Mouse (Mus musculus): ENCODE results near the gene Foxp1. TPM values are rescaled to one million over a fixed set of nuclear protein-coding genes. Genes with fewer than 3 reads are reported as not detected.
A peak's percentile ranks its signal among the peaks of the same experiment; 100 is the strongest.

Gene Foxp1
- polyA plus RNA-seq, 1 experiment, result 17.7 TPM

GRCm38 (mm10) chr6:99027542-99028160 lies 494.9 kb downstream of the Foxp1 start:
- H3ac ChIP-seq (ENCODE audit: control insufficient read depth, insufficient read length), result peak overlapping the region; percentile 99
- peak overlapping the region; percentile 63 for H3K4me3 ChIP-seq
- H3K36me3 ChIP-seq (ENCODE audit: control insufficient read depth, insufficient read depth), result no peaks in the 10 kb centered on the region
- TF ChIP-seq POLR2AphosphoS2 (IDR thresholded peaks at IDR 0.05; ENCODE audit: insufficient read length, low read depth) (no peak), SRF (IDR thresholded peaks at IDR 0.05; ENCODE audit: control insufficient read depth, insufficient read length, low read depth) (no peak)
- H3K27me3 ChIP-seq (ENCODE audit: control insufficient read depth, insufficient read depth, insufficient read length), result no peaks in the 10 kb centered on the region
- H3K79me2 ChIP-seq (ENCODE audit: control insufficient read depth, insufficient read depth), result peaks cover 46% of the 10 kb centered on the region
- H3K4me2 ChIP-seq (ENCODE audit: low read depth), result peak overlapping the region; percentile 89

DNA sequence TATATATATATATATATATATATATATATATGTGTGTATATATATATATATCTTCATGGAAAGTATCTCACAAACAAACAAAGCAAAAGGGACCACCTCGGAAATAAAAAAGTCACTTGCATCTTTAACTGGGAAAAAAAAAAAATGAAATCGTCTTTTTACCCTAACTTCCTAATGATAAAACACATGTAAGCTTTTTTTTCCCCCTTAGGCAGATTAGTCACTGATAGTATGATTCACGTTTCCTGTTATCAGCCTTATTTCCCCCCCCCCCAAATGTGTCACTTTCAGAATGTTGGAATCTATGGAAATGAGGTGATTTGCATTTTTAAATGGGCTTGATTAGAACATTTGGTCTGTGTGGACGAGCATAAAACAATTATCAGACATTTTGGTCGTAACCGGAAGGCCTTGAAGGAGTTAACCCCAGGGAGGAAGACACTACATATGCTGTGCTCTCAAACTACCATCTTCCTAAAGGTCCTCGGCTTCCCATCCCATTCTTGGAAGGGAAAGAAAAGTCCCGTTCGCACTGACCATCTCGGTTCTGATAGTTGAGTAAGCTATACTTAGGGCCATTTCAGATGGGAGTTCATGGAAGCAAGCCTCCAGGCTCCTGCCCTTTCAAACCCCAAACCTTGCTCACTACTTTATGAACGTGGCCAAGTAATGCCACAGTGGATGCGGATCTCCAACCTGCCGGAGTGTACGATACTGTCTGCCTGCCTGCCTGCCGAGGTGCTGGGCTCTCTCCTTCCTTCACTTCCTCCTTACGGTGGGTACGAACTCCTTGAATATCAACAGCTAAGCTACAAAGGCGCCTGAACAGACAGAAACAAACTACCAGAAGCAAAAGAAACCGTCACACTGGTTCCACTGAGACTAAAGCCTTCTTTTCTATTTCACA lies 495.6 kb downstream of the Foxp1 start:
- Histone ChIP-seq H3K4me3 (peak overlapping the region; percentile 63), H3K79me2 (ENCODE audit: control insufficient read depth, insufficient read depth) (peaks cover 53% of the 10 kb centered on the region), H3K4me2 (ENCODE audit: low read depth) (peak overlapping the region; percentile 89), H3K27me3 (ENCODE audit: control insufficient read depth, insufficient read depth, insufficient read length) (no peaks in the 10 kb centered on the region), H3ac (ENCODE audit: control insufficient read depth, insufficient read length) (peak overlapping the region; percentile 99), H3K36me3 (ENCODE audit: control insufficient read depth, insufficient read depth) (no peaks in the 10 kb centered on the region)
- no peak for TF ChIP-seq TCF12 (IDR thresholded peaks at IDR 0.05; ENCODE audit: insufficient read depth, poor library complexity, severe bottlenecking)
- no peak for TF ChIP-seq MYOG (IDR thresholded peaks at IDR 0.05; ENCODE audit: control insufficient read depth in 1 of 3, insufficient read depth in 1 of 3, insufficient read length in 2 of 3, low read depth in 2 of 3)
- no peak for TF ChIP-seq MYOD1 (IDR thresholded peaks at IDR 0.05; ENCODE audit: control insufficient read depth in 1 of 3, insufficient read length in 2 of 3, low read depth in 2 of 3)
- no peak for TF ChIP-seq CEBPB (IDR thresholded peaks at IDR 0.05; ENCODE audit: insufficient read depth, poor library complexity, severe bottlenecking)
- TF ChIP-seq TCF3 (IDR thresholded peaks at IDR 0.05; ENCODE audit: insufficient read length, low read depth), result no peak
- peak; percentile 12 for TF ChIP-seq POLR2AphosphoS2 (IDR thresholded peaks at IDR 0.05; ENCODE audit: insufficient read length, low read depth)
- no peak for TF ChIP-seq MAX (IDR thresholded peaks at IDR 0.05; ENCODE audit: low read depth)

GRCm38 (mm10) chr6:99026040-99026439 lies 496.5 kb downstream of the Foxp1 start:
- Histone ChIP-seq H3K79me2 (ENCODE audit: control insufficient read depth, insufficient read depth) (peaks cover 62% of the 10 kb centered on the region), H3K4me2 (ENCODE audit: low read depth) (peak overlapping the region; percentile 88), H3K27me3 (ENCODE audit: control insufficient read depth, insufficient read depth, insufficient read length) (no peaks in the 10 kb centered on the region), H3K36me3 (ENCODE audit: control insufficient read depth, insufficient read depth) (no peaks in the 10 kb centered on the region), H3ac (ENCODE audit: control insufficient read depth, insufficient read length) (no peak overlapping the region), H3K4me3 (peak overlapping the region; percentile 63)
- no peak for TF ChIP-seq SRF (IDR thresholded peaks at IDR 0.05; ENCODE audit: control insufficient read depth, insufficient read length, low read depth)
- TF ChIP-seq TCF3 (IDR thresholded peaks at IDR 0.05; ENCODE audit: insufficient read length, low read depth), result no peak
- no peak for TF ChIP-seq USF1 (IDR thresholded peaks at IDR 0.05; ENCODE audit: low read depth)
- no peak for TF ChIP-seq POLR2A (IDR thresholded peaks at IDR 0.05; ENCODE audit: insufficient read length, low read depth)
- no peak for TF ChIP-seq MYOD1 (IDR thresholded peaks at IDR 0.05; ENCODE audit: control insufficient read depth in 1 of 3, insufficient read length in 2 of 3, low read depth in 2 of 3)
- TF ChIP-seq POLR2AphosphoS2 (IDR thresholded peaks at IDR 0.05; ENCODE audit: insufficient read length, low read depth), result no peak
- no peak for TF ChIP-seq MAX (IDR thresholded peaks at IDR 0.05; ENCODE audit: low read depth)
- TF ChIP-seq CEBPB (IDR thresholded peaks at IDR 0.05; ENCODE audit: insufficient read depth, poor library complexity, severe bottlenecking), result no peak
- TF ChIP-seq MYOG (IDR thresholded peaks at IDR 0.05; ENCODE audit: control insufficient read depth in 1 of 3, insufficient read depth in 1 of 3, insufficient read length in 2 of 3, low read depth in 2 of 3), result no peak
- no peak for TF ChIP-seq TCF12 (IDR thresholded peaks at IDR 0.05; ENCODE audit: insufficient read depth, poor library complexity, severe bottlenecking)
- TF ChIP-seq E2F4 (IDR thresholded peaks at IDR 0.05; ENCODE audit: insufficient read depth), result no peak
- TF ChIP-seq REST (IDR thresholded peaks at IDR 0.05; ENCODE audit: insufficient read depth, insufficient read length), result no peak

GRCm38 (mm10) chr6:99024588-99024987 lies 497.9 kb downstream of the Foxp1 start:
- Histone ChIP-seq H3K4me2 (ENCODE audit: low read depth) (no peak overlapping the region), H3K36me3 (ENCODE audit: control insufficient read depth, insufficient read depth) (no peaks in the 10 kb centered on the region), H3ac (ENCODE audit: control insufficient read depth, insufficient read length) (no peak overlapping the region), H3K4me3 (no peak overlapping the region), H3K79me2 (ENCODE audit: control insufficient read depth, insufficient read depth) (peaks cover 76% of the 10 kb centered on the region), H3K27me3 (ENCODE audit: control insufficient read depth, insufficient read depth, insufficient read length) (no peaks in the 10 kb centered on the region)
- TF ChIP-seq MYOD1 (IDR thresholded peaks at IDR 0.05; ENCODE audit: control insufficient read depth in 1 of 3, insufficient read length in 2 of 3, low read depth in 2 of 3), result no peak
- no peak for TF ChIP-seq USF1 (IDR thresholded peaks at IDR 0.05; ENCODE audit: low read depth)
- TF ChIP-seq REST (IDR thresholded peaks at IDR 0.05; ENCODE audit: insufficient read depth, insufficient read length), result no peak
- TF ChIP-seq MAX (IDR thresholded peaks at IDR 0.05; ENCODE audit: low read depth), result no peak
- TF ChIP-seq SRF (IDR thresholded peaks at IDR 0.05; ENCODE audit: control insufficient read depth, insufficient read length, low read depth), result no peak
- no peak for TF ChIP-seq POLR2AphosphoS2 (IDR thresholded peaks at IDR 0.05; ENCODE audit: insufficient read length, low read depth)
- no peak for TF ChIP-seq E2F4 (IDR thresholded peaks at IDR 0.05; ENCODE audit: insufficient read depth)
- TF ChIP-seq POLR2A (IDR thresholded peaks at IDR 0.05; ENCODE audit: insufficient read length, low read depth), result no peak
